Mouse (Mus musculus): ENCODE measurements at regions not wholly inside any gene's neighbourhood (a gene's known extent, or its start where the extent isn't known, plus 50 kb on each side); places are given as distances from the start of the nearest gene placed in this dataset.

DNA sequence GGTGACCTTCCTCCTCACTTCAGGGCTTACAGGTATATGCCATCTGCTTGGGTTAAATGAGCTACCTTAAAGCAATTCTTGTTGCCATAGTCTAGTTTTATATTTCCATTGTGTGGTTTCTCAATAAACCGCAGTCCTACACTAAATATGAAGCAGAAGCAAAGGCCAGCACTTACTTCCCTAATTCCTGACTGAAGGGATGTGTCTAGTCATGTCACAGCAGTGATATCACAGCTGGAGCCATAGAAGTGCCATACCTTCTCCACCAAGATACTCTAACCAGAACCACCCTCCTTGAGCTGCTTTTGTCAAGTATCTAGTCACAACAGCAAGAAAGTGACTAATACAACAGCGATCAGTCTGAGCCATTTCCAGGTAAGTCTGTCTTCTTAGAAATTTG lies 283.6 kb upstream of the Myo3a start:
- ATAC-seq (replicated peaks; ENCODE audit: extremely low read depth, insufficient read depth, low FRiP score): no peak
- Histone ChIP-seq H3K36me3 (ENCODE audit: control insufficient read depth, insufficient read depth) (no peaks in the 10 kb centered on the region), H3K27me3 (ENCODE audit: control insufficient read depth, insufficient read depth, low read length) (no peaks in the 10 kb centered on the region), H3K4me1 (ENCODE audit: control insufficient read depth, insufficient read depth, low read length) (no peaks in the 10 kb centered on the region), H3K9ac (ENCODE audit: low read length) (no peak overlapping the region), H3K9me3 (replicated peaks; ENCODE audit: control insufficient read depth, low read length) (no peaks in the 10 kb centered on the region), H3K27ac (ENCODE audit: low read length) (no peak overlapping the region), H3K4me2 (ENCODE audit: low read depth, low read length) (no peak overlapping the region), H3K4me3 (ENCODE audit: low read length) (no peak overlapping the region)
- 85% methylated on average over 2 of the region's 2 CpGs for WGBS

DNA sequence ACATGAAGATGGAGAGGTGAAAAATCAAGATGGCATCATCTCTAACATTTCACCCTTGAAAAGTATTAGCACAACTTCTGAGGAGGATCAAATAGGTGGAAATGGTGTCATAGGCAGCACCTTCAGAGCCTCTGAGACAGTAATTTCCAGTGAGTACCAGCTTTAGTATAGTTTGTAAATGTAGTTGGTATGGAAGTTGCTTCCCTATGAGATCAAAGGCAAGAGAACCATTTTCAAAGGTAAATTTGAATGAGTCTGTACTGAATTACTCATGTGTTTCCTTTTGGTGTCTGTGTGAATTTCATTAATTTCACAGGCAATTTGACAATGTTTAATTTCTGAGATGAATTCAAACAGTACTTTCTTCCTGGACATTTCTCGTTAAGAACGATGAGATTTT lies 280.8 kb upstream of the Myo3a start:
- Histone ChIP-seq H3K27ac (ENCODE audit: low read length) (no peak overlapping the region), H3K9ac (ENCODE audit: low read length) (no peak overlapping the region), H3K9me3 (replicated peaks; ENCODE audit: control insufficient read depth, low read length) (no peaks in the 10 kb centered on the region), H3K4me3 (ENCODE audit: low read length) (no peak overlapping the region), H3K4me1 (ENCODE audit: control insufficient read depth, insufficient read depth, low read length) (no peaks in the 10 kb centered on the region), H3K36me3 (ENCODE audit: control insufficient read depth, insufficient read depth) (no peaks in the 10 kb centered on the region), H3K27me3 (ENCODE audit: control insufficient read depth, insufficient read depth, low read length) (no peaks in the 10 kb centered on the region), H3K4me2 (ENCODE audit: low read depth, low read length) (no peak overlapping the region)
- no peak for ATAC-seq (replicated peaks; ENCODE audit: extremely low read depth, insufficient read depth, low FRiP score)
- 86% methylated on average over 2 of the region's 2 CpGs for WGBS

DNA sequence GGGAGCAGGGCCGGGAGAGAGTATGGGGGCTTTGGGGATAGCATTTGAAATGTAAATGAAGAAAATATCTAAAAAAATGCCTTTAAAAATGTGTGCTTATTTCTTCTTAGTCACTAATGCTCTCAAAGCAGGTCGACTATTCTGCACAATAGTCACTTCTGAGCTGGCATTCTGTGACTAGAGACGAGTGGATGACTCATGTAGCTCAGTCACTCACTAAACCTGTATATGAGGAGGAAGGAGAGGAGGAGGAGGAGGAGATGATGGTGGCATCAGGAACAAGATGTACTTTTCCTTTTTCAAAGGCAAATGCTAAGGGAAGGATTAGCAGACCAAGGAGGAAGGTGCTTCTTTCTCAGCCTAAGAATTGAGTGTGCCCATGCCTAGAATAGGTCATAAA lies 276.0 kb upstream of the Myo3a start:
- Histone ChIP-seq H3K4me2 (ENCODE audit: low read depth, low read length) (no peak overlapping the region), H3K9me3 (replicated peaks; ENCODE audit: control insufficient read depth, low read length) (no peaks in the 10 kb centered on the region), H3K4me3 (ENCODE audit: low read length) (no peak overlapping the region), H3K36me3 (ENCODE audit: control insufficient read depth, insufficient read depth) (no peaks in the 10 kb centered on the region), H3K9ac (ENCODE audit: low read length) (no peak overlapping the region), H3K4me1 (ENCODE audit: control insufficient read depth, insufficient read depth, low read length) (no peaks in the 10 kb centered on the region), H3K27ac (ENCODE audit: low read length) (no peak overlapping the region), H3K27me3 (ENCODE audit: control insufficient read depth, insufficient read depth, low read length) (no peaks in the 10 kb centered on the region)
- no peak for ATAC-seq (replicated peaks; ENCODE audit: extremely low read depth, insufficient read depth, low FRiP score)
- WGBS: 49% methylated on average over 3 of the region's 3 CpGs

DNA sequence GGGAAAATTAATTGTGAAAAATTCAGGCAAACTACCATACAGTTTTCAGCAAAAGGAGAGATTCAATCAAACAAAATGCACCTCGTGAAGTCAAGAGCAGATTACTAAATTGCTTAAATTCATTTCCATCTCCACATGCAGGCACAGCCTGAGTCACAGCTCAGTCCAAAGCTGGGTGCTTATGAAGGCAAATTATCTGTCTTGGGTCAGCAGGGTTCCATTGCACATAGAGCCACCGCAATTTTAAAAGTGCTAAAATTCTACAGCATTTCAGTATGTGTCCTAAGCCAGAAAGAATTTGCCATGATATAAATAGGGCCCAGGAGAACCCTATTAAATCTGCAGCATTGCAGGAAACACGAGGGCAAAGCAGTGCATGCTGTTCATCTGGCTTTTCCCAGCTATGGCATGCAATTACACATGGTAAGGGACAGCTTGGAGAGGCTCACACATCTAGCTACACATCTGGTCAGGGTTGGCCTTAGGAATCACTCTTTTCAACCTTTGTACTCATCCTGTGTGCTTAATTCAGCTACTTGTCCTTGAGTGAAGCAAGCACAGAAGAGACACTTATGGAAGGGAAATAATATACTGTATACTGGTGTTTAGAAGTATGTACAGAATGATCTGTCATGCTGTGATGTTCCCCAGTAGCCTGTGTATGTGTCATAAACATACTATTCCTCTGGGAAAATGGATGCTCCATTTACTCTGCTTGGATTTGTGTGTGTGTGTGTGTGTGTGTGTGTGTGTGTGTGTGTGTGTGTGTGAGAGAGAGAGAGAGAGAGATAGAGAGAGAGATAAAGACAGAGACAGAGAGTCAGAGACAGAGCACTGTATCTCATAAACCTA lies 271.0 kb upstream of the Myo3a start:
- no peak for ATAC-seq (replicated peaks; ENCODE audit: extremely low read depth, insufficient read depth, low FRiP score)
- 59% methylated on average over 3 of the region's 3 CpGs for WGBS
- no peak overlapping the region for H3K9ac ChIP-seq (ENCODE audit: low read length)

DNA sequence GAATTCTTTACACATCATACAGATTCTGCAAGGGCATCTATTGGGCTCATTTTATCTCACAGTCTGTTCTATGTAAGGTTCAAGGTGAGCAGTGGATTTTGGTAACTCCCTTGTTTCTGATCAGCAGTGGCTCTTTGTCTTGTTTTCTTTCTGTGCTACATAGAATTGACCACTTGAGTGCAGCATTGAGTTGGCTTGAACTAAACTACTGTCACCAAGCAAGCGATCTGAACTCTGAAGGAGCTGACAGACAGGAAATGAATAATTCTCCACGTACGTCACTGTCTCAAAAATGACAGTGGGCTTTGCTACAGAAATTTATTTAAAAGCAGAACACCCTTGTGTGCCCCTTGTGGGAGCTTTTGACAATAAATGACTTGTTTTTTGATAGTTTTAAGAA lies 268.9 kb upstream of the Myo3a start:
- under 1% methylated on average over 3 of the region's 3 CpGs for WGBS
- Histone ChIP-seq H3K4me3 (ENCODE audit: low read length) (peak overlapping the region; percentile 40), H3K4me2 (ENCODE audit: low read depth, low read length) (peak overlapping the region; percentile 61), H3K9ac (ENCODE audit: low read length) (peak overlapping the region; percentile 44; the same call in 1 of the 2 replicates), H3K36me3 (ENCODE audit: control insufficient read depth, insufficient read depth) (no peaks in the 10 kb centered on the region), H3K27ac (ENCODE audit: low read length) (peak overlapping the region; percentile 24; the same call in 1 of the 2 replicates), H3K4me1 (ENCODE audit: control insufficient read depth, insufficient read depth, low read length) (peaks cover 6% of the 10 kb centered on the region; the same call in 1 of the 2 replicates), H3K9me3 (replicated peaks; ENCODE audit: control insufficient read depth, low read length) (no peaks in the 10 kb centered on the region), H3K27me3 (ENCODE audit: control insufficient read depth, insufficient read depth, low read length) (no peaks in the 10 kb centered on the region)
- peak; percentile 67; the same call in 1 of the 2 replicates for ATAC-seq (replicated peaks; ENCODE audit: extremely low read depth, insufficient read depth, low FRiP score)

More for the DNA sequence above, 271.0 kb upstream of the Myo3a start:
- H3K27me3 ChIP-seq (ENCODE audit: control insufficient read depth, insufficient read depth, low read length): no peaks in the 10 kb centered on the region
- H3K4me1 ChIP-seq (ENCODE audit: control insufficient read depth, insufficient read depth, low read length): peaks cover 4% of the 10 kb centered on the region; the same call in 1 of the 2 replicates
- no peak overlapping the region for H3K4me3 ChIP-seq (ENCODE audit: low read length)
- H3K27ac ChIP-seq (ENCODE audit: low read length): no peak overlapping the region
- no peaks in the 10 kb centered on the region for H3K36me3 ChIP-seq (ENCODE audit: control insufficient read depth, insufficient read depth)
- no peak overlapping the region for H3K4me2 ChIP-seq (ENCODE audit: low read depth, low read length)
- H3K9me3 ChIP-seq (replicated peaks; ENCODE audit: control insufficient read depth, low read length): no peaks in the 10 kb centered on the region

DNA sequence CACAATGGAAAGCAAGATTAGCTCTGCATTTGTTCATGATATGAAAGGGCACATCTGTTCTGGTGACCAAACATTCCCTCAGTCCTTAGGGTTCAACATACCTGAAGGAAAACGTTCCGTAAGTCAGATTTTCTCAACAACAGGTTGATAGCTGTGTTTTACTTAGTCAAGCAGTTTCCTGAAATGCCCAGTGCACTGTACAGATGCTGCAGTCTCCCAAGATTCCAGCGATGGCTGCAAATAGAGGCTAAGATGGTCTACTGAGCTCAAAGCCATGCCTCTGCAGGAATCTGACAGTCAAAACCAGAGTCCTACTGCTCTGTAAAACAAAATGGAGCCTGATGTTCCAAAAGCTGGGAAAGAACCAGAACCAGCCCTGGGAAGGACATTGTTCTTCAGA lies 268.5 kb upstream of the Myo3a start:
- H3K4me1 ChIP-seq (ENCODE audit: control insufficient read depth, insufficient read depth, low read length): peaks cover 7% of the 10 kb centered on the region; the same call in 1 of the 2 replicates
- H3K9me3 ChIP-seq (replicated peaks; ENCODE audit: control insufficient read depth, low read length): no peaks in the 10 kb centered on the region
- ATAC-seq (replicated peaks; ENCODE audit: extremely low read depth, insufficient read depth, low FRiP score): no peak
- H3K27me3 ChIP-seq (ENCODE audit: control insufficient read depth, insufficient read depth, low read length): no peaks in the 10 kb centered on the region
- H3K4me2 ChIP-seq (ENCODE audit: low read depth, low read length): peak overlapping the region; percentile 61
- peak overlapping the region; percentile 24; the same call in 1 of the 2 replicates for H3K27ac ChIP-seq (ENCODE audit: low read length)
- peak overlapping the region; percentile 44; the same call in 1 of the 2 replicates for H3K9ac ChIP-seq (ENCODE audit: low read length)
- H3K36me3 ChIP-seq (ENCODE audit: control insufficient read depth, insufficient read depth): no peaks in the 10 kb centered on the region
- WGBS: 44% methylated on average over 3 of the region's 3 CpGs
- H3K4me3 ChIP-seq (ENCODE audit: low read length): peak overlapping the region; percentile 40

DNA sequence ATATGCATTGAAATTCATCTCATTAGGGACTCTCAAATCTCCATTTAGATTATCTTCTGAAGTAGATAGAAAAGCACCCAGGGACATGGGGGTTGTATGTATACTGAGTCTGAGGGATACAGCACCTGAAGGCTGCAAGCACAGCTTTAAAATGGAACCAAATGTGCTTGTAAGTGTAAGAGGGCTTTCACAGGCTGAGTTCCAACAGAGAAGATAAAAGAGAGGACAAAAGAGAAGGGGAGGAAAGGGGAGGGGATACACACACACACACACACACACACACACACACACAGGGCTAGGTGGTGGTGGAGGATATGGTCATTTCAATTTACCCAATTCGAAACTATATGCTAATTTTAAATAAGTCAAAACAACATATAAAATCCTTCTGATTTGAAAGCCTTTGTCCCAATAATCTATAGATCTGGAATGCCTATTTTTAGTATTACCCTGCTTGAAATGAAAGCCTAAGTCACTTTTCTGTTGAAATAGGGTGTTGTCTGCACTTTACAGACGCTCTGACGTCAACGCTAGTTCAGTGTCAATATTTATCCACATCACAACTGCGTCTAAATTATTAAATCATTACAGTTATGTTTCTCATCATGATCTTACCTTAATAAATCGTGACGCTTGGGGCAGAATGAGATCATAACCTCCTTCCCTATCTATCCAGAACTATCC lies 263.8 kb upstream of the Myo3a start:
- WGBS: 7% methylated on average over 7 of the region's 7 CpGs
- H3K4me2 ChIP-seq (ENCODE audit: low read depth, low read length): peak overlapping the region; percentile 61
- H3K9me3 ChIP-seq (replicated peaks; ENCODE audit: control insufficient read depth, low read length): no peaks in the 10 kb centered on the region
- H3K27ac ChIP-seq (ENCODE audit: low read length): 0 out of 2 replicates have a peak overlapping the region, but pooled peaks have one; percentile 16
- ATAC-seq (replicated peaks; ENCODE audit: extremely low read depth, insufficient read depth, low FRiP score): no peak
- no peak overlapping the region for H3K9ac ChIP-seq (ENCODE audit: low read length)
- H3K27me3 ChIP-seq (ENCODE audit: control insufficient read depth, insufficient read depth, low read length): no peaks in the 10 kb centered on the region
- H3K4me1 ChIP-seq (ENCODE audit: control insufficient read depth, insufficient read depth, low read length): peaks cover 11% of the 10 kb centered on the region
- no peaks in the 10 kb centered on the region for H3K36me3 ChIP-seq (ENCODE audit: control insufficient read depth, insufficient read depth)
- H3K4me3 ChIP-seq (ENCODE audit: low read length): peak overlapping the region; percentile 30

DNA sequence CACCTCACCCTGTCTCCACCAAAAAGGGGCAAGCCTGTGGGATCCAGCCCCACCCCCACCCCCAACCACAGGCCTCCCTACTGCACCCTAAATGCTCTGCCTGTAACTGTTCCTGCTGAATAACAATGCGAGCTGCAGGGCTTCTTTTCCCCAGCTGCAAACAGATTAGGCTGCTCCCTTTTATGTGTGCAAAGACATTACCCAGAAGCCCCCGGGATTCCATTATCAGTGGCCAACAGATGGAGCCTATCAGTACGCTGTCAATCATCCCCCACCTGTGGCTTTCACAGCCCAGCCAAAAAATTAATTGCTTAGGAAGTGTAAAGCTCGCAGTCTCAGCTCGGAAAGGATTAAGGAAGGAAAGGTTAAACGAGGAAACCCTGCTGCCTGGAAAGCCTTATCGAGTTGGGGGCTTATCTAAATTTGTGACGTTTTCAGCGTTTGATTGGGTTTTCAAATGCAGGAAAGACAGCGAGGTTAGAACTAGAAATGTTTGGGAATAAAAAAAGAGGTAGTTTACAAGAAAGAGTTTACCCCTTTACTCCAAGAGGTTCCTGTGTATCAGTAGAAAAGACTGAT lies 263.2 kb upstream of the Myo3a start:
- peaks cover 7% of the 10 kb centered on the region for H3K4me1 ChIP-seq (ENCODE audit: control insufficient read depth, insufficient read depth, low read length)
- H3K27me3 ChIP-seq (ENCODE audit: control insufficient read depth, insufficient read depth, low read length): no peaks in the 10 kb centered on the region
- peak overlapping the region; percentile 30 for H3K4me3 ChIP-seq (ENCODE audit: low read length)
- peak overlapping the region; percentile 34; the same call in 1 of the 2 replicates for H3K9ac ChIP-seq (ENCODE audit: low read length)
- WGBS: 1% methylated on average over 10 of the region's 10 CpGs
- peak; percentile 83 for ATAC-seq (replicated peaks; ENCODE audit: extremely low read depth, insufficient read depth, low FRiP score)
- H3K36me3 ChIP-seq (ENCODE audit: control insufficient read depth, insufficient read depth): no peaks in the 10 kb centered on the region
- H3K27ac ChIP-seq (ENCODE audit: low read length): 0 out of 2 replicates have a peak overlapping the region, but pooled peaks have one; percentile 16
- peak overlapping the region; percentile 61 for H3K4me2 ChIP-seq (ENCODE audit: low read depth, low read length)
- no peaks in the 10 kb centered on the region for H3K9me3 ChIP-seq (replicated peaks; ENCODE audit: control insufficient read depth, low read length)
